Mouse (Mus musculus) CD4-positive, CD25-positive, alpha-beta regulatory T cell, adult 2 months (primary cell): ENCODE measurements around the gene Gm20388.

Experiments
- DNase-seq: peaks from one replicate; pipeline ENCODE4 v3.0.0-alpha.2; 2012; ENCODE audit warnings: low read depth, low spot score

Gene Gm20388

GRCm38 (mm10) chr8:121084210-121084951, 1173.7 kb downstream of the Gm20388 start, which contains the start of gene Foxf1:
TSS of gene Foxf1 (plus strand) at chr8:121084386.
- DNase-seq = no peak

DNA sequence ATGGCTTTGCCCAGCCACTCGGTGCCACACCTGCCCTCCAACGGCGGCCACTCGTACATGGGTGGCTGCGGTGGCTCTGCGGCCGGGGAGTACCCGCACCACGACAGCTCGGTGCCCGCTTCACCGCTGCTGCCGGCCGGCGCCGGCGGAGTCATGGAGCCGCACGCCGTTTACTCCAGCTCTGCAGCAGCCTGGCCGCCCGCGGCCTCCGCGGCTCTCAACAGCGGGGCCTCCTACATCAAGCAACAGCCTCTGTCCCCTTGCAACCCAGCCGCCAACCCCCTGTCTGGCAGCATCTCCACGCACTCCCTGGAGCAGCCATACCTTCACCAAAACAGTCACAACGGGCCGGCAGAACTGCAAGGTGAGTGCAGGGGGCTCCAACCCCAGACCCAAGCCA, 1174.4 kb downstream of the Gm20388 start:
- DNase-seq = no peak

- no peak for DNase-seq
Observed at GRCm38 (mm10) chr8:121085561-121085960, 1174.9 kb downstream of the Gm20388 start.

- no peak for DNase-seq
Observed at GRCm38 (mm10) chr8:121086004-121086900, 1175.6 kb downstream of the Gm20388 start.

GRCm38 (mm10) chr8:121088281-121088680, 1177.6 kb downstream of the Gm20388 start:
- no peak for DNase-seq

GRCm38 (mm10) chr8:121088871-121089630, 1178.4 kb downstream of the Gm20388 start:
- DNase-seq = no peak

- no peak for DNase-seq
Observed at GRCm38 (mm10) chr8:121089631-121090380, 1179.2 kb downstream of the Gm20388 start.

DNA sequence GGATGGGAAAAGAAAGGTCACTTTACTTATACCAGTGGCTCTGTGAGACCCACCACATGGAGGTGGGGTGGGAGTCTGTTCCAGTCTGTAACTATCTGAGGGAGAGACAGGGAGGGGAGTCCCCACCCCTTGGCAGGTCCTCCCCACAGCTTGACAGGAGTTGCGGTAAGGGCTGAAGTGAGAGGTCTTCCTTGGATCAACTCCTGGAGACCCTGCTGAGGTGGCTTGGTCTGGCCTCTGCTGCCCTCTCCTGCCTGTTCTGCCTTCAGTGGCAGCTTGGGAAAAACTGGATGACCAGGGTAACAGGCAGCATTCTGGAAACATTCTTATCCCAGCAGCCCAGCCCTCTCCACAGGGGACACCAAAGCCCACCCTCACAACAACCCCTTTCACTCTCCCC, 1180.1 kb downstream of the Gm20388 start:
- DNase-seq = no peak

DNA sequence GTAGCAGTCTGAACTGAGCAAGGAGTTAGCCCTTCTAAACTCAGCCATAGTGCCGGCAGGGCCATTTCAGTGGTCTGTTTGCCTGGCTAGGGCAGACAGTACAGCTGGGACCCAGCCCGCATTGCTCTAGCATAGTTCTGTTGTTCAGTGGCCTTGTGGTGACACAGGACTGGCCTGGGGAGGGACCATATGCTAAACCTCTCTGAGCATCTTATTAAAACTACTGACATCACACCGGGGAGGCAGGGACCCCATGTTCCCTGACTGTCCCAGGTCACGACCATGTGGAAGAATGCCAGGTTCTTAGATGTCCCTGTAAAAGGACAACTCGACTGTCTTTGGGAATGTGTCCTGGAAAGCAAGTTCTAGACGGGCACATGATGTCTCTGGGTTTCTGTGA, 1181.5 kb downstream of the Gm20388 start:
- DNase-seq = no peak

DNA sequence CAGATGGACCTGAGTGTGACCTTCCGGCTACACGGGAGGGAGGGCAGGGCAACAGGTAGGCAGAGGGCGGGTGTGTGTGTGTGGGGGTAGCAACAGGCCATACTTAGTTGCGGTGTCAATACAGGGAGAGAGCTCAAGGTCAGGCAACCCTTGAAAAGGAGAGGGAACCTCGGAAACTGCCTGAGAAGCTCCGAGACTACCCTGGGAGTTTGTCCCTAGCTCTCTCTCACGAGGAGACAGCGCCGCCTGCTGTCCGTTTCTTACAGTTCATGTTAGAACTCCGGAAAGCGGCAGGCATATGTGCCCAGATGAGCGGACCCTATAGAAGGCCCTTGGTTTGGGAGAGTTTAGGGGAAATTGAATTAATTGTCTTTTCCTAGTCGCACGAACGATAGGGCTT, 1182.0 kb downstream of the Gm20388 start:
- DNase-seq = peak; percentile 83

DNA sequence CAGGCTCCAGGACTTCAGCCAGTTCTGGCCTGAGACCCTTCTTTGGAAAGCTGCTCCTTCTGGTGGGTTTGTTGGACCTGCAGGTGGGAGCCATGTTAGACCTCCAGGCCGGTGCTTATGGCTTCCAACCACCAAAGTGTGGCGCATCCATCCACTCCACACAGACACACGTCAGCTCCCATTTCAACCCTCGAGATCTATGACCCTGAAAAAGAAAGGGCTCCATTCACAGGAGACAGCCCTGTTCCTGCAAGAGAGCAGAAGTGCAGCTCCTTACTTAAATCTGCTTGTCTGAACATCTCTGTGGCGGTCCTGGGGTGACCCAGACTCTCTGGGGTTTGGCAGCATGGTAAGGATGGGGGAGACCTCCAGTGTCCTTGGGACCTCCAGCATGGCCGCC, 1182.9 kb downstream of the Gm20388 start:
- no peak for DNase-seq

- peak; percentile 84 for DNase-seq
Observed at GRCm38 (mm10) chr8:121104049-121104818, 1193.6 kb downstream of the Gm20388 start.

DNA sequence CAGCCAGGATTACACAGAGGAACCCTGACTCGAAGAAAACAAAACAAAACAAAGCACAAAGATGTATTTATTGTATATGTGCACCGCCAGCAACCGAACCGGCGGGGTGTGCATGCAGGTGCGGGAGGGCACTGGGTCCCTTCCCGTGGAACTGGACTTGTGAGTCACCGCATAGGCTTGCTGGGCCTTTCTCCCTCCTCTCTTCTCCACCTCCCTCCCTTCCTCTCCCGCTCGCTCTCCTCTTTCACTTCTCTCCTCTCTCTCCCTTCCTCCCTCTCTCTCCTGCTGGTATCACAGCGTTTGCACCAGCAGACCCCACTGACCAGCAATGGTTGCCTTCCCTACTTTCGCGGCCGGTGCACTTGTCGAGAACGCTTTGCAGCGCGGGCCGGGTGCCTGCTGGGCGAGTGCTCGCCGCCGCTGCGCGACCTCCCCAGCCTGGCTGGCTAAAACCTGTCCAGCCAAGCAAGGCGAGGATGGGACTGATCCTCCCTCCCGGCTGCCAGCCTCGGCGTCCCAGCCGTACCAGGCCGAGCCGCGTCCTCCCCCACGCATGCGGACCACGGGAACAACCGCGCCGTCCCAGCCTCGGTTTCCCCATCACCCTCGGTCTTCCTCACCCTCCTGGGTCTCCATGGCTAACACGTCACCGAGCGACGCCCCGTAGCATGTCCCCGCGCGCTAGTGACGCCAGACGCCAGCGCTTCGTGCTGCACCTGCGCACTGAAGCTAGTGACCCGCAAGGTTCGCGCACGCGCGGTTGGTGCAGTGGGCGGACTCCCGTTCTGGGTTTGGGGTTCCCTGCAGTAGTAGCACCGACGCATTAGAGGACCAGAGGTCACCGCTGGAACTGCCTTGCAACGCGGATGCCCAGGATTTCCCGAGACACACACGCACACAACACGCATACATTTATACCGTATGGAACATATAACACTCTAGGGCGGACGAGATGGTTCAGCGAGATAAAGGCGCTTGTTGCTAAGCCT, 1197.3 kb downstream of the Gm20388 start, which contains the start of gene Mthfsd:
Gene Mthfsd, minus strand, starts transcription at position 725 of the 989 bp plus-strand sequence.
- DNase-seq = peak; percentile 99

DNA sequence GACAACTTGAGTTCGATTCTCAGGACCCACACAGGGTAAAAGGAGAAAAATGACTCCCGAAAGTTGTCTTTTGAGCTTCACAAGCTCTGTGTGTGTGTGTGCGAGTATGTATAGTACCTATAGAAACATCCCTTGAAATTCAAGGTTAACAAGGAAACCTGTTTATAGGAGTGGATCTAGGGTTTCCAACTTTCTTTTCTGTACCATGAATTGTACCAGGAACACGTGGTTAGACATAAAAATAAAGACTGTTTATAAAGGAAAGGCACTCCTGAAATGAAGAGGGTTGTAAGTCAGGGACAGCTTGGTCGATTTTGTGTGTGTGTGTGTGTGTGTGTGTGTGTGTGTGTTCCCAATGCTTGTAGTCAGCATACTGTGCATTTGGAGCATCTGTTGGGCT, 1198.0 kb downstream of the Gm20388 start:
- DNase-seq = no peak

DNA sequence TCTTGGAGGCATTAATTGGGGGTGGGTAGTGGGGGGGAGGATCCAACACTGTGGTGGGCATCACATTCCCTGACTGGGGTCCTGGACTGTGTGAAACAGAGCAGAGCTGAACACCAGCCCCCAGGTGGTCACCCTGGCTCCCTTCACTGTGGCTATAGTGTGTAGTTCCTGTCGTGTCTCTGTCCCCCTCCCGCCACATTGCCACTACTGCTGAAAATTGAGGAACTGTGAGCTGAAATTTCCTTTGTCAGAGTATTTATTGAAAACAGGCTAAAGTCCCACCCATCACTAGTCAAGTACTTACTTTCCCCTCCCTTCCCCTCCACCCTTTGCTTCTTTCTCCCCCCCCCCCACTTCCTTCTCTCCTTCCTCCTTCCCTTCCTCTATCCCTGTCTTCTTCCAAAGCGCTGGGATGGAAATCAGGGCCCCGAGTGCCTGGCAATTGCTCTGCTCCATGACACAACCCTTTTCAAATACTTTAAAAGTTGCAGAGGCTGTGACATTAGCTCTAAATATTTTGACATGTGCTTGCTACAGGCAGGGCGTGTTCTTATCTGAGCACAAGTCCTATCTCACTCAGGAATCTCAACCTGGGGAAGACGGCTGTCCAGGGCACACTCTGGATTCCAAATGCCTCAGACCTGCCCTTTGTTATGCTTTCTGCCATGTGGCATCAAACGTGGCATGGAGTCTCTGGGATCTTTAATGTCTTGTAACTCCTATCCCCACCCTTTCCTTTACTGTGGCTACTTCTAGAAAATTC, 1200.7 kb downstream of the Gm20388 start:
- no peak for DNase-seq

GRCm38 (mm10) chr8:121113261-121113660, 1202.6 kb downstream of the Gm20388 start:
- peak; percentile 96 for DNase-seq

- no peak for DNase-seq
Observed at GRCm38 (mm10) chr8:121115136-121115535, 1204.5 kb downstream of the Gm20388 start.

DNA sequence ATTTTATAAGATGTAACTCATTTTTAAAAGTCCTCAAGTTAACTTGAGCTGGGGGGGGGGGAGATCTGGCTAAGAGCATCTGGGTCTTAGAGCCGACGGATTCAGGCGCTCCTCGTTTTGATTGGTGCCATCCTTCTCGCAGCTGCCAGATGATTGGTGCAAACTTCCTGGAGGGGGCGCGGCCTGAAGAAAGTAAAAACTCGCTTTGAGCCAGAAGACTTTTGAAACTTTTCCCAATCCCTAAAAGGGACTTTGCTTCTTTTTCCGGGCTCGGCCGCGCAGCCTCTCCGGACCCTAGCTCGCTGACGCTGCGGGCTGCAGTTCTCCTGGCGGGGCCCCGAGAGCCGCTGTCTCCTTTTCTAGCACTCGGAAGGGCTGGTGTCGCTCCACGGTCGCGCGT, 1205.3 kb downstream of the Gm20388 start, which contains the start of gene Foxc2:
Gene Foxc2, plus strand, starts transcription at position 224 of the 400 bp plus-strand sequence.
- DNase-seq = peak; percentile 89
